Mouse (Mus musculus): ENCODE data around the gene Prr7. TPM values are rescaled to one million over a fixed set of nuclear protein-coding genes. Genes with fewer than 3 reads are reported as not detected.

Prr7 gene
- 10 to 100 TPM in 1 of 2 experiments, 1 to 10 TPM in 1; 5.3 to 12.3 TPM for polyA plus RNA-seq (2017; shearing (Covaris generic))

DNA sequence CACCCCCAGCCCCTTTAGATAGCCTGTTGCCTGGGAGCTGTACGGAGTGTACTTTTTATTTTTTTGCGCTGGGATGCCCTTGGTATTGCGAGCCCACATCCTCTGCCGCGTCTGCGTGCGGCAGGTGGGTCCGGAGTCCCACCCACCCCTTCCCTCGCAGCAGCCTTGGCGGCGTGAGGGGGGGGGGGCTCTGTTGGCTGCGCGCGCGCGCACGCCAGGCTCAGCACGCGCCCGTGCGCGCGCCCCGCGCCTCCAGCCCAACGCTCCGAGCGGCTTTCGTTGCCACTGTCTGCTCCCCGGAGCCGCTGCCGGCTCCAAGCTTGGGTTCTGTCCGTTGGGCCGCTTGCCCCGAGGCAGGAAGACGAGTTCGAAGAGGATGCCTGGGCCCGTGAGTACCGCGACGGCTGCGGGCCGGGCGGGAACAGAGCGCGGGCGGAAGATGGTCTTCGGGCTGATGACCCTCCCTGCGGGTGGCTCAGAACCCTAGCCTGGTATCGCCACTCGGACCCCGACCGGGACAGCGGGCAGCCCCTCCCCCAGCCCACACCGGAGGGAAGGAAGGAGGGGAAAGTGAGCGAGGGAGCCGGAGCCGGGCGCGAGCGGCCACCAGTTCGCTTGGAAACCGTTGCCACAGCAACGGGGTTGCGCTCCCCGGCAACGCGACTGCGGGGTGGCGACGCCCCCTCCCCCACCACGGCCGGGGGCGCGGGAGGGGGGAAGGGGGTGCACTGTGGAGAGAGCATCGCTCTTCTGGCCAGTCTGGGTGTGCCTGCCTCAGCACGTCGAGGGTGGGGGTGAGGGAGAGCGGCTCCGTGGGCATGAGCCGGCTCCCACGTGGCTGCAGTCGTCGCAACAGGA, at the start of gene Prr7:
Gene Prr7 (plus strand): TSS at position 241 of the 858 bp plus-strand sequence.

GRCm38 (mm10) chr13:55414743-55415380, 49.2 kb upstream of the Prr7 start, which contains the start of gene Pfn3:
Gene Pfn3 (minus strand): TSS chr13:55415232.

DNA sequence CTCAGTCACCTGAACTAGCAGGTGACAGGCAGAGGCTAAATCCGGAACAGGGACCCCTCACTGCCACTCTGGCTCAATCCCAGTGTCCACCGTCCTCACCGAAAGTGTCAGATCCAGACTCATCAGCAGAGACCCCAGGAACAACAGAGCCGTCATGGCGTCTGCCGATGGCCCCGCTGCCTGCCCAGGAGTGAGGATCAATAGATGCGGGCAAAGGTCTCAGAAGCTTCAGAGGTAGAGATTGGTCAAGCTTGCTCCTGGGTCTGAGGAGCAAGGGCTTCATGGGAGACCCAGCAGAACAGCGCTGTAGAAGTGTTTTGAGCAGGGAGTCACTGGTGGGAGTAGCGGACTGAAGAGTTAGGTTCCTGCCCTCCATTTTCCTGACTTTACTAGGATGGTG, 37.5 kb upstream of the Prr7 start, which contains the start of gene F12:
Gene F12 (minus strand): TSS at position 181 of the 400 bp plus-strand sequence.

GRCm38 (mm10) chr13:55444937-55445315, 19.1 kb upstream of the Prr7 start, which contains the start of gene Grk6:
Gene Grk6 (plus strand): TSS chr13:55445072.

GRCm38 (mm10) chr13:55487578-55488498, 23.8 kb downstream of the Prr7 start, which contains the start of gene Dbn1:
Gene Dbn1 (minus strand): TSS chr13:55488111.

DNA sequence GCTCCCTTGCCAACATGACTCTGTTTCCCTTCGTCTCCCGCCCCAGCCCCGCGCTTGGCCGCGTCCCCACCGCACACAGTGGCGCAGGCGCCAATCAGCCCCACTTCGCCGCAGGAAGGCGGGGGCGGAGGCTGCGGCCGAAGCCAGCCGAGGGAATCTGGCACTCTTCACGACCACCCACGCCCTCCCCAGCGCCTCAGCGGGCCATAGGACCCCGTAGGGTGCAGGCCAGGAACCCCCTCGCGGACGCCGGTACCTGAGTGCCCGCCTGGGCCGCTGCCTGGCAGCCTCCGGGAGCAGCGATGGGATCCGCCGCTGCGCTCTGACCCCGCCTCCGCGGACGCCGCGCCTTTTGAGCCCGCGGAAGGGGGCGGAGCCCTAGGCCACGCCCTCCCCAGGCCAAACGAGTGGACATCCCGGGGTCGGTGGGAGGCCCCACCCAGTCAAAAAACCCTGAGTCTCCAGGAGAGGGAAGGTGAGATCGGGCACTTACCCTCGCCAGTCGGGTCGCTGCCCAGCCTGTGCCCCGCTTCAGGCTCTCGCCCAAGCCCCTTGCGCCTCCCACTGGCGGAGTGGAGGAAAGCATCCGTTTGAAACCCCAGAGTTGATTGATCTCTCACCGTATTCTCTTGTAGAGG, 49.2 kb downstream of the Prr7 start, which contains the start of gene Pdlim7:
Gene Pdlim7 (minus strand): TSS at position 566 of the 638 bp plus-strand sequence.

Other genes with a start within 250 kb of the Prr7 start
- gene Prelid1, start 143.8 kb upstream of the Prr7 start, polyA plus RNA-seq (2017; shearing (Covaris generic)): 100 to 1,000 TPM; 419 to 452 TPM
- 100 to 1,000 TPM; 121 to 134 TPM for gene Rab24, start 142.3 kb upstream of the Prr7 start, polyA plus RNA-seq (2017; shearing (Covaris generic))
- gene Mxd3, start 134.4 kb upstream of the Prr7 start, polyA plus RNA-seq (2017; shearing (Covaris generic)): 10 to 100 TPM in 1 of 2 experiments, 1 to 10 TPM in 1; 6.7 to 11.3 TPM
- gene Lman2, start 101.5 kb upstream of the Prr7 start, polyA plus RNA-seq (2017; shearing (Covaris generic)): 100 to 1,000 TPM; 118 to 171 TPM
- gene Rgs14, start 94.5 kb upstream of the Prr7 start, polyA plus RNA-seq (2017; shearing (Covaris generic)): 100 to 1,000 TPM in 1 of 2 experiments, 10 to 100 TPM in 1; 85.2 to 155 TPM
- gene Slc34a1, start 66.1 kb upstream of the Prr7 start, polyA plus RNA-seq (2017; shearing (Covaris generic)): under 1 TPM in 1 of 2 experiments, not detected in 1; 0.21 TPM
- not detected for gene Pfn3, start 49.0 kb upstream of the Prr7 start, polyA plus RNA-seq (2017; shearing (Covaris generic))
- gene F12, start 37.5 kb upstream of the Prr7 start, polyA plus RNA-seq (2017; shearing (Covaris generic)): not detected
- 100 to 1,000 TPM; 307 to 363 TPM for gene Grk6, start 19.2 kb upstream of the Prr7 start, polyA plus RNA-seq (2017; shearing (Covaris generic))
- under 1 TPM; 0.07 to 0.42 TPM for gene Dbn1, start 23.8 kb downstream of the Prr7 start, polyA plus RNA-seq (2017; shearing (Covaris generic))
- 10 to 100 TPM; 10.3 to 12.4 TPM for gene Pdlim7, start 49.4 kb downstream of the Prr7 start, polyA plus RNA-seq (2017; shearing (Covaris generic))
- gene Dok3, start 65.0 kb downstream of the Prr7 start, polyA plus RNA-seq (2017; shearing (Covaris generic)): 1 to 10 TPM; 1.0 to 2.0 TPM
- 10 to 100 TPM; 65.1 to 77.7 TPM for gene Ddx41, start 72.4 kb downstream of the Prr7 start, polyA plus RNA-seq (2017; shearing (Covaris generic))
- 10 to 100 TPM; 48.0 to 51.3 TPM for gene Fam193b, start 106.9 kb downstream of the Prr7 start, polyA plus RNA-seq (2017; shearing (Covaris generic))
- gene Tmed9, start 109.5 kb downstream of the Prr7 start, polyA plus RNA-seq (2017; shearing (Covaris generic)): 100 to 1,000 TPM; 274 to 325 TPM
- gene B4galt7, start 135.6 kb downstream of the Prr7 start, polyA plus RNA-seq (2017; shearing (Covaris generic)): 10 to 100 TPM; 34.5 to 35.0 TPM
- 10 to 100 TPM; 26.2 to 35.0 TPM for gene Caml, start 158.7 kb downstream of the Prr7 start, polyA plus RNA-seq (2017; shearing (Covaris generic))
- 10 to 100 TPM; 62.9 to 65.4 TPM for gene Ddx46, start 170.8 kb downstream of the Prr7 start, polyA plus RNA-seq (2017; shearing (Covaris generic))
- 10 to 100 TPM; 26.7 to 29.6 TPM for gene B230219D22Rik, start 228.9 kb downstream of the Prr7 start, polyA plus RNA-seq (2017; shearing (Covaris generic))